Mouse (Mus musculus) cortical plate, adult 2 months (tissue): ENCODE results near the gene Nt5dc2. TPM values are rescaled to one million over a fixed set of nuclear protein-coding genes. Genes with fewer than 3 reads are reported as not detected.

Experiments used
- H3K27ac ChIP-seq: fragments of 200-500 bp; 2 replicates; pipeline ENCODE4 v1.5.1; 2012; ENCODE audit warnings: low read length, control low read depth, inconsistent platforms; ENCODE audit not compliant: insufficient read depth
- H3K4me1 ChIP-seq: fragments of 200-500 bp; 2 replicates; pipeline ENCODE4 v1.6.1; 2011; ENCODE audit warnings: low read length; ENCODE audit not compliant: control insufficient read depth, insufficient read depth
- H3K4me3 ChIP-seq: fragments of 200-500 bp; 2 replicates; pipeline ENCODE4 v1.5.1; 2011; ENCODE audit warnings: mild to moderate bottlenecking, low read length, control low read depth; ENCODE audit not compliant: insufficient read depth
- CTCF ChIP-seq: fragments of 200-500 bp; IDR thresholded peaks from 2 replicates; pipeline ENCODE4 v1.5.1; 2011; ENCODE audit warnings: mild to moderate bottlenecking, control low read depth, low read length; ENCODE audit not compliant: insufficient read depth; ENCODE audit errors: extremely low read depth
- POLR2A ChIP-seq: fragments of 200-500 bp; IDR thresholded peaks from 2 replicates; pipeline ENCODE4 v1.6.1; 2011; ENCODE audit warnings: mild to moderate bottlenecking, low read length, control low read depth; ENCODE audit not compliant: insufficient read depth; ENCODE audit errors: extremely low read depth
- polyA plus RNA-seq: library from polyadenylated mRNA; depleted of rRNA; stranded (reverse); fragments of >200 nt; gene quantifications from 2 replicates; pipeline ENCODE4 v1.2.3, GENCODE M21; 2012

Gene Nt5dc2
- polyA plus RNA-seq, 1 experiment: 13.0 TPM

DNA sequence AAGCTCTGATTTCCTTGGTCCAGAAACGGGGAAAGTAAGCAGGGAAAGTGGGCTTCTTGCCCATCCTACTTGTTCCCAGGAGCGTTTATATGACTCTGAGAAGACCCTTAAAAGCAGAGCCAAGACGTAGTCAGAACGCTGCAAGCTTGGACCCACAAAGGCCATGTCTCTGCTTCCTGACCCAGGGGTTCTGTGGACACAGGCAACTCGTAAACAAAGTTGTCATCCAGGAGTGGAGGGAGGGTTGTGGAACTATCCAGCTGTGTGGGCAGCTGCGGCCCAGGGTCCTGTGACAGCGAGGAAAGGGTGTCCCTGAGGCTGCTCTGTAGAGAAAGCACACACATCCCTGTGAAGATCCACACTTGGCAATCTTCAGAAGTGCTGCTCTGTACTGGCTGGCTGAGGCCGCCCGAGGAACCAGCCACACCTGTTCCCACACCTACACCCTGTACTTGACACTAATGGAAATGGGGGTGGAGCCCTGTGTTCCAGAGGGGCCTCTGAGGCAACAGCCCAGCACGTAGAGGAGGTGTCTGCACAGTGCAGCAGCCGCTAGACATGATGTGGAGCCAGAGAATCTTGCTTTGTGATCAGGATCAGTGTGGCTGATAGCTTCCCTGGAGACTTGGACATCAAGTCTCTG, 2.3 kb downstream of the Nt5dc2 start:
- Histone ChIP-seq H3K4me1 (peaks cover 2% of the 10 kb centered on the region; the same call in 1 of the 2 replicates), H3K27ac (no peak overlapping the region), H3K4me3 (no peak overlapping the region)
- TF ChIP-seq CTCF (no peak), POLR2A (no peak)

- Histone ChIP-seq H3K4me3 (no peak overlapping the region), H3K4me1 (peaks cover 2% of the 10 kb centered on the region; the same call in 1 of the 2 replicates), H3K27ac (no peak overlapping the region)
- TF ChIP-seq CTCF (no peak), POLR2A (no peak)
These were observed 3.5 kb downstream of the Nt5dc2 start for GRCm38 (mm10) chr14:31134015-31135000.

DNA sequence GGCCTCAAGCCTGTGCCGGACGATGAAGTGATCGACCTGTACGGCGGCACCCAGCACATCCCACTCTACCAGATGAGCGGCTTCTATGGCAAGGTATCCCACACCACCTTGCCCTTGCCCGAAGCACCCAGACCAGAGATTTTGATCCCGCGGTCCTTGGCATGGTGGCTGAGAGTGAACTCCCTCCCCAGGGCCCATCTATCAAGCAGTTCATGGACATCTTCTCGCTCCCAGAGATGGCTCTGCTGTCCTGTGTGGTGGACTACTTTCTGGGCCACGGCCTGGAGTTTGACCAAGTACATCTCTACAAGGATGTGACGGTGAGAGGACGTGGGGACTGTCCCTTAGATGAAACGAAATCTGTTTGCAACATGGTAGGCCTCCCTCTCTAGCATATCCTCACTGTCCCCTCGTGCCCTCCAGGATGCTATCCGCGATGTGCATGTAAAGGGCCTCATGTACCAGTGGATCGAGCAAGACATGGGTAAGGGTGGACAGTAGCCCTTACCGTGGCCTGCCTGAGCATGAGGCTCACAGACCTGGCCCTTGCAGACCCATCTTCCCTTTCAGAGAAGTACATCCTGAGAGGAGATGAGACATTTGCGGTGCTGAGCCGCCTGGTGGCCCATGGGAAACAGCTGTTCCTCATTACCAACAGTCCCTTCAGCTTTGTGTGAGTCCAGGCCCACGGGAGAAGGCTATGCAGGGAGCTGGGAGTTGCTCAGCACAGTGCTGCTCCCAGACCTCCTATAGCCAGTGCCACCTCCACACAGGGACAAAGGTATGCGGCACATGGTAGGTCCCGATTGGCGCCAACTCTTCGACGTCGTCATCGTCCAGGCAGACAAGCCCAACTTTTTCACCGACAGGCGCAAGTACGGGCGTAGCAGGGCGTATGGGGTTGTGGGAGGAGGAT, 4.9 kb downstream of the Nt5dc2 start:
- TF ChIP-seq POLR2A (no peak), CTCF (no peak)
- H3K27ac ChIP-seq: no peak overlapping the region
- no peak overlapping the region for H3K4me3 ChIP-seq
- H3K4me1 ChIP-seq: peaks cover 2% of the 10 kb centered on the region; the same call in 1 of the 2 replicates

- Histone ChIP-seq H3K4me1 (peaks cover 2% of the 10 kb centered on the region; the same call in 1 of the 2 replicates), H3K27ac (no peak overlapping the region), H3K4me3 (no peak overlapping the region)
- no peak for TF ChIP-seq POLR2A
- TF ChIP-seq CTCF: no peak
These were observed 5.8 kb downstream of the Nt5dc2 start for GRCm38 (mm10) chr14:31136411-31137280.

- no peak for TF ChIP-seq POLR2A
- TF ChIP-seq CTCF: no peak
- H3K4me3 ChIP-seq: no peak overlapping the region
- no peak overlapping the region for H3K27ac ChIP-seq
- H3K4me1 ChIP-seq: peaks cover 2% of the 10 kb centered on the region; the same call in 1 of the 2 replicates
These were observed 6.4 kb downstream of the Nt5dc2 start for GRCm38 (mm10) chr14:31137281-31137595.

GRCm38 (mm10) chr14:31137791-31138190, 6.9 kb downstream of the Nt5dc2 start:
- H3K4me3 ChIP-seq: no peak overlapping the region
- H3K4me1 ChIP-seq: peaks cover 2% of the 10 kb centered on the region; the same call in 1 of the 2 replicates
- H3K27ac ChIP-seq: no peak overlapping the region
- TF ChIP-seq CTCF (no peak), POLR2A (no peak)

DNA sequence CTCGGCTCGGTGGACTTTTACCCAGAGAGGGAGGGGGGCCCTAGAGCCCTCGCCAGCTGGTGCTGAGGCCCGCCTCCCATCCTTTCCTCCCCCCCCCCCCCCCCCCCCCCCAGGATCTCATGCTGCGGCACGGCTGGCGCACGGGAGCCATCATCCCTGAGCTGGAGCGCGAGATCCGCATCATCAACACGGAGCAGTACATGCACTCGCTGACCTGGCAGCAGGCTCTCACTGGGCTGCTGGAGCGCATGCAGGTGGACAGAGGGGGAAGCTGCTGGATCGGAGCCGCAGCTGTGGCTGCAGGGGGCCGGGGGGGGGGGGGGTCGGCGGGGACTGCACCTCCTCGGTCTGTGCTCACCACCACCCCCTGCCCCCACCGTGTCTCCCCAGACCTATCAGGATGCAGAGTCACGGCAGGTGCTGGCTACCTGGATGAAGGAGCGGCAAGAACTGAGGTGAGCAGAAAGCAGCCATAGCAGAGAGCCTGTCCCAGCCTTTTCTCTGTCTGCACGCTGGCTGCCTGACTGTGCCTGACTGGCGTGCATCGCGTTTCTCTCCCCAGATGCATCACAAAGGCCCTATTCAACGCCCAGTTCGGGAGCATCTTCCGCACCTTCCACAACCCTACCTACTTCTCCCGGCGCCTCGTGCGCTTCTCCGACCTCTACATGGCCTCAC, 7.5 kb downstream of the Nt5dc2 start:
- Histone ChIP-seq H3K4me3 (no peak overlapping the region), H3K27ac (no peak overlapping the region)
- TF ChIP-seq CTCF (no peak), POLR2A (no peak)

DNA sequence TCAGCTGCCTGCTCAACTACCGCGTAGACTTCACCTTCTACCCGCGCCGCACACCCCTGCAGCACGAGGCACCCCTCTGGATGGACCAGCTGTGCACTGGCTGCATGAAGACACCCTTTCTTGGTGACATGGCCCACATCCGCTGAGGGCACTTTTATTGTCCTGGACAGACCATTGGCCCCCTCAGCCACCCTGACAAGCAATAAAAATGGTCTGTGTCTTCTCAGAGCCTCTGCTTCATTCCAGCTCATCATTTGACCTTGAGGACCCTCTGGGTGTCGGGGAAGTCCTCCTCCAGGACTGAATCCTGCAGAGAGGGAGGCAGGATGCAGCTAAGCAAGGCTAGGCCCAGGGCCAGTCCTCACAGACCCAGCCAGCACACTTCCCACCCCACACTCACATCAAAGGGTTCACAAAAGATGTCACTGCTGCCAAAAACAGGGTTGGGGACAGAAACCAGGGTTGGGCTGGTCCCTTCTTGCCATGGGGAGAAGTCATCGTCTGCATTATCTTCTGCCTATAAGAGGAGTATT, 8.1 kb downstream of the Nt5dc2 start:
- H3K4me3 ChIP-seq: no peak overlapping the region
- H3K27ac ChIP-seq: no peak overlapping the region
- H3K4me1 ChIP-seq: no peaks in the 10 kb centered on the region
- TF ChIP-seq POLR2A (no peak), CTCF (no peak)

More for the DNA sequence above, 7.5 kb downstream of the Nt5dc2 start:
- no peaks in the 10 kb centered on the region for H3K4me1 ChIP-seq
